20 mouse cellular contexts compared by ENCODE assay signal in genomic region chr9:21113751-21114150, GRCm38 (mm10). TPM values are rescaled to one million over a fixed set of nuclear protein-coding genes. Genes with fewer than 3 reads are reported as not detected.
A peak's percentile ranks its signal among the peaks of the same experiment; 100 is the strongest.
DNase-seq lines count a peak whose midpoint lies in the region; ATAC-seq and TF ChIP-seq lines count a peak whose summit lies in the region.
"Had no signal": no experiment of that assay in that cellular context is flagged by ENCODE, and none has a peak within 500 bp of the region (broad histone marks: within the 10 kb centered on the region; RNA-seq: fewer than 3 reads in every experiment).

No protein-coding gene starts in this region.

- no peak for TF ChIP-seq CTCF in intestine, postnatal 0 days (IDR thresholded peaks at IDR 0.05; ENCODE audit: low read depth)

- H3K9ac ChIP-seq in intestine, embryonic 15.5 days, result no peak overlapping the region
- no peak overlapping the region for H3K9ac ChIP-seq in intestine, embryonic 16.5 days (ENCODE audit: low read depth, low read length)
- H3K9ac ChIP-seq in intestine, postnatal 0 days (ENCODE audit: low read depth, low read length), result no peak overlapping the region
- H3K9ac ChIP-seq in heart, embryonic 12.5 days, result no peak overlapping the region

- no peak for DNase-seq in testis, postnatal 10 days (ENCODE audit: low spot score)
- DNase-seq in thymus, postnatal 25 days, result no peak
- DNase-seq: adrenal gland, adult 2 months; adrenal gland, adult 8-10 months; adrenal gland, postnatal 10 days; adrenal gland, postnatal 14 days; adrenal gland, postnatal 25 days; adrenal gland, postnatal 36 days; B cell, adult 2 months; cerebellum, adult 11 months; cerebellum, adult 11-12 months had no signal

- ATAC-seq in intestine, embryonic 15.5 days, result peak; percentile 67
- peak; percentile 77 for ATAC-seq in intestine, embryonic 16.5 days
- peak; percentile 74 for ATAC-seq in intestine, postnatal 0 days
- no peak for ATAC-seq in heart, embryonic 12.5 days (ENCODE audit: insufficient number of reproducible peaks, low FRiP score)
- ATAC-seq: activated CD4-positive, CD25-positive, alpha-beta regulatory T cell, adult 4 months; CD4-positive, CD25-positive, alpha-beta regulatory T cell, adult 4 months; Patski had no signal

- no peak overlapping the region for H3K4me2 ChIP-seq in intestine, embryonic 15.5 days (replicated peaks)
- H3K4me2 ChIP-seq in intestine, embryonic 16.5 days (ENCODE audit: low read depth, low read length), result no peak overlapping the region
- H3K4me2 ChIP-seq in intestine, postnatal 0 days (replicated peaks; ENCODE audit: low read depth), result no peak overlapping the region
- H3K4me2 ChIP-seq in heart, embryonic 12.5 days, result no peak overlapping the region

- H3K27me3 ChIP-seq in intestine, embryonic 15.5 days (replicated peaks), result no peaks in the 10 kb centered on the region
- H3K27me3 ChIP-seq in intestine, embryonic 16.5 days (replicated peaks; ENCODE audit: control insufficient read depth, insufficient read depth, low read length), result no peaks in the 10 kb centered on the region
- H3K27me3 ChIP-seq in intestine, postnatal 0 days (replicated peaks; ENCODE audit: control insufficient read depth, insufficient read depth, low read length), result no peaks in the 10 kb centered on the region
- H3K27me3 ChIP-seq in heart, embryonic 12.5 days (replicated peaks), result no peaks in the 10 kb centered on the region
- H3K27me3 ChIP-seq: CH12.LX, Patski had no signal

- H3K27ac ChIP-seq in intestine, embryonic 15.5 days, result no peak overlapping the region
- no peak overlapping the region; the same call in 1 of the 2 replicates for H3K27ac ChIP-seq in intestine, embryonic 16.5 days (ENCODE audit: low read length)
- no peak overlapping the region for H3K27ac ChIP-seq in intestine, postnatal 0 days (ENCODE audit: low read depth, low read length)
- no peak overlapping the region for H3K27ac ChIP-seq in heart, embryonic 12.5 days (ENCODE audit: poor library complexity, severe bottlenecking)

- H3K4me3 ChIP-seq in intestine, embryonic 15.5 days (replicated peaks), result no peak overlapping the region
- no peak overlapping the region for H3K4me3 ChIP-seq in intestine, embryonic 16.5 days (ENCODE audit: low read length)
- H3K4me3 ChIP-seq in intestine, postnatal 0 days (ENCODE audit: low read depth, low read length), result no peak overlapping the region
- H3K4me3 ChIP-seq in heart, embryonic 12.5 days, result no peak overlapping the region

- no peaks in the 10 kb centered on the region for H3K9me3 ChIP-seq in intestine, embryonic 15.5 days
- H3K9me3 ChIP-seq in intestine, embryonic 16.5 days (ENCODE audit: control insufficient read depth, low read length), result no peaks in the 10 kb centered on the region
- H3K9me3 ChIP-seq in intestine, postnatal 0 days (ENCODE audit: control insufficient read depth), result no peaks in the 10 kb centered on the region
- no peaks in the 10 kb centered on the region for H3K9me3 ChIP-seq in heart, embryonic 12.5 days (replicated peaks)
- H3K9me3 ChIP-seq: G1E had no signal

- 0 out of 2 replicates have a peak, but pooled peaks cover 3% of the 10 kb centered on the region for H3K36me3 ChIP-seq in intestine, embryonic 15.5 days
- 0 out of 2 replicates have a peak, but pooled peaks cover 3% of the 10 kb centered on the region for H3K36me3 ChIP-seq in intestine, embryonic 16.5 days (ENCODE audit: control insufficient read depth, insufficient read depth, low read length)
- peaks cover 11% of the 10 kb centered on the region; the same call in 1 of the 2 replicates for H3K36me3 ChIP-seq in intestine, postnatal 0 days (ENCODE audit: control insufficient read depth, insufficient read depth)
- H3K36me3 ChIP-seq in heart, embryonic 12.5 days, result peaks cover 22% of the 10 kb centered on the region

- H3K4me1 ChIP-seq in intestine, embryonic 15.5 days (replicated peaks), result no peaks in the 10 kb centered on the region
- 0 out of 2 replicates have a peak, but pooled peaks cover 4% of the 10 kb centered on the region for H3K4me1 ChIP-seq in intestine, embryonic 16.5 days (ENCODE audit: control insufficient read depth, insufficient read depth, low read length)
- H3K4me1 ChIP-seq in intestine, postnatal 0 days (replicated peaks; ENCODE audit: control insufficient read depth, insufficient read depth, low read length), result no peaks in the 10 kb centered on the region
- H3K4me1 ChIP-seq in heart, embryonic 12.5 days (replicated peaks), result no peaks in the 10 kb centered on the region

- WGBS in intestine, embryonic 15.5 days, result 76% methylated on average over 6 of the region's 6 CpGs
- WGBS in intestine, embryonic 16.5 days, result 78% methylated on average over 6 of the region's 6 CpGs
- 54% methylated on average over 6 of the region's 6 CpGs for WGBS in intestine, postnatal 0 days
- WGBS in heart, embryonic 12.5 days, result 87% methylated on average over 6 of the region's 6 CpGs

RNA-seq across cellular contexts. Expression of gene Tyk2, which starts 17.3 kb away (rescaled TPM):
- polyA plus RNA-seq in intestine, embryonic 15.5 days (2015; fragmentation: Nextera tagmentation; extraction: Ambion mirVana), result 13.6 and 15.7 TPM in 2 replicates
- polyA plus RNA-seq in intestine, embryonic 16.5 days (2015; fragmentation: Nextera tagmentation; extraction: Ambion mirVana), result 17.0 and 18.1 TPM in 2 replicates
- 8.0 and 9.2 TPM in 2 replicates for polyA plus RNA-seq in intestine, postnatal 0 days (2015; fragmentation: Nextera tagmentation; extraction: Ambion mirVana)
- 15.3 and 17.5 TPM in 2 replicates for polyA plus RNA-seq in heart, embryonic 12.5 days (2016; fragmentation: Nextera tagmentation; extraction: Ambion mirVana)

RNA-seq across cellular contexts. Expression of gene Raver1, which starts 21.9 kb away (rescaled TPM):
- 64.5 and 66.5 TPM in 2 replicates for polyA plus RNA-seq in intestine, embryonic 15.5 days (2015; fragmentation: Nextera tagmentation; extraction: Ambion mirVana)
- 57.7 and 64.7 TPM in 2 replicates for polyA plus RNA-seq in intestine, embryonic 16.5 days (2015; fragmentation: Nextera tagmentation; extraction: Ambion mirVana)
- 22.5 and 26.2 TPM in 2 replicates for polyA plus RNA-seq in intestine, postnatal 0 days (2015; fragmentation: Nextera tagmentation; extraction: Ambion mirVana)
- 62.9 and 67.7 TPM in 2 replicates for polyA plus RNA-seq in heart, embryonic 12.5 days (2016; fragmentation: Nextera tagmentation; extraction: Ambion mirVana)

RNA-seq across cellular contexts. Expression of gene Gm38431, which starts 22.0 kb away (rescaled TPM):
- 1.0 and 2.4 TPM in 2 replicates for polyA plus RNA-seq in intestine, embryonic 15.5 days (2015; fragmentation: Nextera tagmentation; extraction: Ambion mirVana)
- 2.5 and 2.9 TPM in 2 replicates for polyA plus RNA-seq in intestine, embryonic 16.5 days (2015; fragmentation: Nextera tagmentation; extraction: Ambion mirVana)
- 0.22 and 0.42 TPM in 2 replicates for polyA plus RNA-seq in intestine, postnatal 0 days (2015; fragmentation: Nextera tagmentation; extraction: Ambion mirVana)
- polyA plus RNA-seq in heart, embryonic 12.5 days (2016; fragmentation: Nextera tagmentation; extraction: Ambion mirVana), result 1.8 and 2.0 TPM in 2 replicates

RNA-seq across cellular contexts. Expression of gene Cdc37, which starts 36.0 kb away (rescaled TPM):
- polyA plus RNA-seq in intestine, embryonic 15.5 days (2015; fragmentation: Nextera tagmentation; extraction: Ambion mirVana), result 276 and 280 TPM in 2 replicates
- polyA plus RNA-seq in intestine, embryonic 16.5 days (2015; fragmentation: Nextera tagmentation; extraction: Ambion mirVana), result 247 and 261 TPM in 2 replicates
- 113 and 115 TPM in 2 replicates for polyA plus RNA-seq in intestine, postnatal 0 days (2015; fragmentation: Nextera tagmentation; extraction: Ambion mirVana)
- 232 and 241 TPM in 2 replicates for polyA plus RNA-seq in heart, embryonic 12.5 days (2016; fragmentation: Nextera tagmentation; extraction: Ambion mirVana)

RNA-seq across cellular contexts. Expression of gene Fdx1l, which starts 40.3 kb away (rescaled TPM):
- polyA plus RNA-seq in intestine, embryonic 15.5 days (2015; fragmentation: Nextera tagmentation; extraction: Ambion mirVana), result 57.3 and 68.2 TPM in 2 replicates
- 63.3 and 69.8 TPM in 2 replicates for polyA plus RNA-seq in intestine, embryonic 16.5 days (2015; fragmentation: Nextera tagmentation; extraction: Ambion mirVana)
- 42.7 and 46.3 TPM in 2 replicates for polyA plus RNA-seq in intestine, postnatal 0 days (2015; fragmentation: Nextera tagmentation; extraction: Ambion mirVana)
- 44.2 and 47.7 TPM in 2 replicates for polyA plus RNA-seq in heart, embryonic 12.5 days (2016; fragmentation: Nextera tagmentation; extraction: Ambion mirVana)
